ENCODE assay signal across 9 mouse cellular contexts in the genomic region with DNA sequence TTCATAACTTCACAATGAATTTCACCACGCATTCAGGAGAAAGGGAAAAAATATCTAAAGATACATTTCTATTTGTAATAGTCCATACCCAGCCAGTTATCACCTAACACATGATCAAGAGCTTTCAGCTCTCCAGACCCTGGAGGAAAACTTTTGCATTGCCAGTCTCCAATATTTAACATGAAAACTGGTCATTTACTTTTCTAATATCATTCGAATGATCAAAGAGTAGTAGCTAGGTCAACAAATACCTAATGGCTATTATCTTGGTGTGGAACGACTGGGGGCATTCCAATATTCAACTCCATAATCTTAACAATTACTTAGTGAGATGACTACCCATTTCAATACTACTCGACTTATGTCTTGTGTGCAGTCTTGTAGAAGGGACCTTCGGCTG. TPM values are rescaled to one million over a fixed set of nuclear protein-coding genes. Genes with fewer than 3 reads are reported as not detected.
DNase-seq lines count a peak whose midpoint lies in the region; ATAC-seq and TF ChIP-seq lines count a peak whose summit lies in the region.
"Had no signal": no experiment of that assay in that cellular context is flagged by ENCODE, and none has a peak within 500 bp of the region (broad histone marks: within the 10 kb centered on the region; RNA-seq: fewer than 3 reads in every experiment).

No protein-coding gene starts in this region.

- H3K27ac ChIP-seq in liver, adult 2 months (replicated peaks; ENCODE audit: insufficient read depth, low read depth, low read length) = no peak overlapping the region
- no peak overlapping the region for H3K27ac ChIP-seq in embryonic facial prominence, embryonic 12.5 days
- H3K27ac ChIP-seq in intestine, postnatal 0 days (ENCODE audit: low read depth, low read length) = peak overlapping the region; percentile 96; the same call in 1 of the 2 replicates
- H3K27ac ChIP-seq in neural tube, embryonic 15.5 days (replicated peaks) = peak overlapping the region; percentile 98

- no peaks in the 10 kb centered on the region for H3K27me3 ChIP-seq in liver, adult 2 months (ENCODE audit: control insufficient read depth, insufficient read depth, low read length)
- H3K27me3 ChIP-seq in embryonic facial prominence, embryonic 12.5 days = no peaks in the 10 kb centered on the region
- no peaks in the 10 kb centered on the region for H3K27me3 ChIP-seq in intestine, postnatal 0 days (replicated peaks; ENCODE audit: control insufficient read depth, insufficient read depth, low read length)
- H3K27me3 ChIP-seq in neural tube, embryonic 15.5 days (replicated peaks) = no peaks in the 10 kb centered on the region

- H3K9me3 ChIP-seq in embryonic facial prominence, embryonic 12.5 days = no peaks in the 10 kb centered on the region
- H3K9me3 ChIP-seq in intestine, postnatal 0 days (ENCODE audit: control insufficient read depth) = no peaks in the 10 kb centered on the region
- no peaks in the 10 kb centered on the region for H3K9me3 ChIP-seq in neural tube, embryonic 15.5 days (replicated peaks)

- H3K79me2 ChIP-seq in liver, adult 2 months (ENCODE audit: control insufficient read depth, insufficient read depth, low read length) = peaks cover 7% of the 10 kb centered on the region; the same call in 1 of the 2 replicates

- H3K4me1 ChIP-seq in liver, adult 2 months (ENCODE audit: control insufficient read depth, insufficient read depth, low read length) = peaks cover 13% of the 10 kb centered on the region
- H3K4me1 ChIP-seq in embryonic facial prominence, embryonic 12.5 days = peaks cover 17% of the 10 kb centered on the region
- 0 out of 2 replicates have a peak, but pooled peaks cover 3% of the 10 kb centered on the region for H3K4me1 ChIP-seq in intestine, postnatal 0 days (replicated peaks; ENCODE audit: control insufficient read depth, insufficient read depth, low read length)
- H3K4me1 ChIP-seq in neural tube, embryonic 15.5 days = peaks cover 25% of the 10 kb centered on the region

- no peak for ATAC-seq in embryonic facial prominence, embryonic 12.5 days (ENCODE audit: insufficient number of reproducible peaks, insufficient read depth, low FRiP score, low TSS enrichment)
- no peak for ATAC-seq in intestine, postnatal 0 days
- no peak for ATAC-seq in neural tube, embryonic 15.5 days (ENCODE audit: low FRiP score)

- no peak for TF ChIP-seq CTCF in liver, adult 2 months (IDR thresholded peaks at IDR 0.05; ENCODE audit: low read depth, low read length)
- TF ChIP-seq CTCF in intestine, postnatal 0 days (IDR thresholded peaks at IDR 0.05; ENCODE audit: low read depth) = no peak

- no peak for TF ChIP-seq POLR2A in liver, adult 2 months (IDR thresholded peaks at IDR 0.05; ENCODE audit: extremely low read depth, insufficient read depth, low read length)

- peak overlapping the region; percentile 79; the same call in 1 of the 2 replicates for H3K4me3 ChIP-seq in liver, adult 2 months (ENCODE audit: insufficient read depth, low read depth, low read length)
- peak overlapping the region; percentile 93 for H3K4me3 ChIP-seq in embryonic facial prominence, embryonic 12.5 days
- peak overlapping the region; percentile 99 for H3K4me3 ChIP-seq in intestine, postnatal 0 days (ENCODE audit: low read depth, low read length)
- H3K4me3 ChIP-seq in neural tube, embryonic 15.5 days (replicated peaks) = peak overlapping the region; percentile 98

- no peak overlapping the region for H3K9ac ChIP-seq in liver, adult 2 months (ENCODE audit: low read depth, low read length)
- H3K9ac ChIP-seq in embryonic facial prominence, embryonic 12.5 days = peak overlapping the region; percentile 87; the same call in 1 of the 2 replicates
- H3K9ac ChIP-seq in intestine, postnatal 0 days (ENCODE audit: low read depth, low read length) = no peak overlapping the region
- peak overlapping the region; percentile 99 for H3K9ac ChIP-seq in neural tube, embryonic 15.5 days (replicated peaks)

- 2% methylated on average over 5 of the region's 5 CpGs for WGBS in liver, adult 2 months
- WGBS in embryonic facial prominence, embryonic 12.5 days = 19% methylated on average over 5 of the region's 5 CpGs
- WGBS in intestine, postnatal 0 days = 5% methylated on average over 5 of the region's 5 CpGs
- 15% methylated on average over 5 of the region's 5 CpGs for WGBS in neural tube, embryonic 15.5 days

- DNase-seq in liver, adult 2 months (ENCODE audit: extremely low read depth, low read depth, low spot score) = peak; percentile 55
- DNase-seq in liver = no peak
- DNase-seq in cerebellum, adult 11 months = no peak
- DNase-seq in layer of hippocampus, adult 9-11 months = no peak
- DNase-seq in ovary, adult 18-20 months (ENCODE audit: low spot score) = no peak
- DNase-seq: kidney, postnatal 25 days had no signal

- peak overlapping the region; percentile 60 for H3K4me2 ChIP-seq in embryonic facial prominence, embryonic 12.5 days (replicated peaks)
- H3K4me2 ChIP-seq in intestine, postnatal 0 days (replicated peaks; ENCODE audit: low read depth) = peak overlapping the region; percentile 82
- H3K4me2 ChIP-seq in neural tube, embryonic 15.5 days = peak overlapping the region; percentile 68

- H3K36me3 ChIP-seq in liver, adult 2 months (ENCODE audit: control insufficient read depth, insufficient read depth, low read length) = peaks cover 5% of the 10 kb centered on the region
- H3K36me3 ChIP-seq in embryonic facial prominence, embryonic 12.5 days = peaks cover 4% of the 10 kb centered on the region; the same call in 1 of the 2 replicates
- no peaks in the 10 kb centered on the region for H3K36me3 ChIP-seq in intestine, postnatal 0 days (ENCODE audit: control insufficient read depth, insufficient read depth)
- H3K36me3 ChIP-seq in neural tube, embryonic 15.5 days = no peaks in the 10 kb centered on the region

RNA-seq across cellular contexts. Expression of a gene that starts 22.3 kb away (rescaled TPM):
- total RNA-seq in liver, adult 2 months (2014; rRNA removed) = not detected in 2 replicates
- polyA plus RNA-seq in liver, adult 2 months (2012; rRNA removed) = not detected in 2 replicates
- 0.14 and 0.29 TPM in 2 replicates for polyA plus RNA-seq in embryonic facial prominence, embryonic 12.5 days (2016; fragmentation: Nextera tagmentation; extraction: Ambion mirVana)
- not detected in 2 replicates for polyA plus RNA-seq in intestine, postnatal 0 days (2015; fragmentation: Nextera tagmentation; extraction: Ambion mirVana)
- 0.40 and 0.59 TPM in 2 replicates for polyA plus RNA-seq in neural tube, embryonic 15.5 days (2015; fragmentation: Nextera tagmentation; extraction: Ambion mirVana)

RNA-seq across cellular contexts. Expression of a gene that starts 26.7 kb away (rescaled TPM):
- total RNA-seq in liver, adult 2 months (2014; rRNA removed) = 17.6 and 24.3 TPM in 2 replicates
- 3.9 and 4.8 TPM in 2 replicates for polyA plus RNA-seq in liver, adult 2 months (2012; rRNA removed)
- polyA plus RNA-seq in embryonic facial prominence, embryonic 12.5 days (2016; fragmentation: Nextera tagmentation; extraction: Ambion mirVana) = 124 and 135 TPM in 2 replicates
- 98.3 and 113 TPM in 2 replicates for polyA plus RNA-seq in intestine, postnatal 0 days (2015; fragmentation: Nextera tagmentation; extraction: Ambion mirVana)
- 140 and 145 TPM in 2 replicates for polyA plus RNA-seq in neural tube, embryonic 15.5 days (2015; fragmentation: Nextera tagmentation; extraction: Ambion mirVana)

Comparison
In these comparisons a context has a peak if more than half of its experiments do, and no peak if none do; other contexts are left out.
1. H3K27ac ChIP-seq: peak in intestine, postnatal 0 days (single experiment) and neural tube, embryonic 15.5 days (single experiment); none in liver, adult 2 months (single experiment) and embryonic facial prominence, embryonic 12.5 days (single experiment).
2. H3K9ac ChIP-seq: peak in embryonic facial prominence, embryonic 12.5 days (single experiment) and neural tube, embryonic 15.5 days (single experiment); none in liver, adult 2 months (single experiment) and intestine, postnatal 0 days (single experiment).
3. RNA of a gene that starts 26.7 kb away (polyA plus RNA-seq): 140 to 145 TPM in neural tube, embryonic 15.5 days, 124 to 135 TPM in embryonic facial prominence, embryonic 12.5 days and 98.3 to 113 TPM in intestine, postnatal 0 days; 3.9 to 4.8 TPM in liver, adult 2 months; every median in the first group is over 10 times any median in the second.
4. Peak in every context shown above with its lines, with median percentiles within 50 percentile points of each other: H3K4me3 ChIP-seq and H3K4me2 ChIP-seq.